Mouse (Mus musculus): ENCODE data around the gene Chek2.
A peak's percentile ranks its signal among the peaks of the same experiment; 100 is the strongest.
"Not testable (repeated sequence)": the region's sequence is repeated elsewhere in the genome, so short reads cannot be mapped to it uniquely, and the experiment has no call there.

Gene Chek2

GRCm38 (mm10) chr5:110839038-110839677 lies 621 bp upstream of the Chek2 start:
- no peak for DNase-seq (ENCODE audit: low read depth, low spot score)

GRCm38 (mm10) chr5:110840465-110840864 lies 686 bp downstream of the Chek2 start:
- DNase-seq (ENCODE audit: low read depth, low spot score) = no peak

- no peak for DNase-seq (ENCODE audit: low read depth, low spot score)
Measured at GRCm38 (mm10) chr5:110841046-110841862, 1.5 kb downstream of the Chek2 start.

GRCm38 (mm10) chr5:110852990-110853389 lies 13.2 kb downstream of the Chek2 start:
- no peak for DNase-seq (ENCODE audit: low read depth, low spot score)

GRCm38 (mm10) chr5:110857091-110857490 lies 17.3 kb downstream of the Chek2 start:
- DNase-seq (ENCODE audit: low read depth, low spot score) = no peak

GRCm38 (mm10) chr5:110859013-110859650 lies 19.4 kb downstream of the Chek2 start:
- DNase-seq (ENCODE audit: low read depth, low spot score) = no peak

GRCm38 (mm10) chr5:110860445-110860844 lies 20.7 kb downstream of the Chek2 start:
- DNase-seq (ENCODE audit: low read depth, low spot score) = no peak

GRCm38 (mm10) chr5:110868460-110868859 lies 28.7 kb downstream of the Chek2 start:
- no peak for DNase-seq (ENCODE audit: low read depth, low spot score)

GRCm38 (mm10) chr5:110869242-110869669 lies 29.5 kb downstream of the Chek2 start:
- no peak for DNase-seq (ENCODE audit: low read depth, low spot score)

GRCm38 (mm10) chr5:110873160-110873559 lies 33.4 kb downstream of the Chek2 start:
- DNase-seq (ENCODE audit: low read depth, low spot score) = no peak

- DNase-seq (ENCODE audit: low read depth, low spot score) = no peak
Measured at GRCm38 (mm10) chr5:110874711-110875110, 34.9 kb downstream of the Chek2 start.

- no peak for DNase-seq (ENCODE audit: low read depth, low spot score)
Measured at GRCm38 (mm10) chr5:110875286-110875685, 35.5 kb downstream of the Chek2 start.

GRCm38 (mm10) chr5:110877666-110878505 lies 38.1 kb downstream of the Chek2 start:
- DNase-seq (ENCODE audit: low read depth, low spot score) = no peak

GRCm38 (mm10) chr5:110878526-110878925 lies 38.7 kb downstream of the Chek2 start:
- DNase-seq (ENCODE audit: low read depth, low spot score) = not testable (repeated sequence)

- no peak for DNase-seq (ENCODE audit: low read depth, low spot score)
Measured at GRCm38 (mm10) chr5:110879042-110879441, 39.3 kb downstream of the Chek2 start.

GRCm38 (mm10) chr5:110879584-110880374 lies 40.0 kb downstream of the Chek2 start, which contains the start of gene Ttc28:
Gene Ttc28 (plus strand): TSS chr5:110879803.
- DNase-seq (ENCODE audit: low read depth, low spot score) = peak; percentile 77

GRCm38 (mm10) chr5:110888596-110888995 lies 48.8 kb downstream of the Chek2 start:
- DNase-seq (ENCODE audit: low read depth, low spot score) = no peak

GRCm38 (mm10) chr5:110889945-110890344 lies 50.2 kb downstream of the Chek2 start:
- DNase-seq (ENCODE audit: low read depth, low spot score) = no peak

- DNase-seq (ENCODE audit: low read depth, low spot score) = no peak
Measured at GRCm38 (mm10) chr5:110890561-110890960, 50.8 kb downstream of the Chek2 start.

- no peak for DNase-seq (ENCODE audit: low read depth, low spot score)
Measured at GRCm38 (mm10) chr5:110897114-110897788, 57.5 kb downstream of the Chek2 start.
